Mouse (Mus musculus): Measurements from ENCODE around the gene Pxmp4.

The Pxmp4 gene

GRCm38 (mm10) chr2:154609050-154609767 lies 5.7 kb upstream of the Pxmp4 start:
- no peak for DNase-seq

GRCm38 (mm10) chr2:154606965-154607364 lies 3.5 kb upstream of the Pxmp4 start:
- no peak for DNase-seq

DNA sequence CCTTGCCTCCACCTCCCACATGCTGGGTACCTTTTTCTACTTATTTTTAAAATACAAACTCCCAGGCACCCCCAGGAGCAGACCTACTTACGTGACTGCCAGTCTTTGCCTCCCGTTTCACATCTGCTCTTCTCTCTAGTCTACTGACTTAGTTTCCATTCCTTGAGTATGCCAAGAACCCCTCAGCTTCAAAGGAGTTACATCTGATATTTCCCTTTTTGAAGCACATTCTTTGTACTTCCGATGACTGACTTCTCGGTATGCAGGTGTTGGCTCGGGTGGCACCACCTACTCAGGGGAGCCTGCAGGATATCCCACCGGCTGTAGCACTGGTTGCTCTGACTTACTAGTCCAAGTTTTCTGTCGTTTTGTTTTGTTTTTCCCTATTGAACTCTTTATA lies 648 bp upstream of the Pxmp4 start:
- DNase-seq: no peak

GRCm38 (mm10) chr2:154603007-154603637 lies 386 bp downstream of the Pxmp4 start:
- peak; percentile 60 for DNase-seq

DNA sequence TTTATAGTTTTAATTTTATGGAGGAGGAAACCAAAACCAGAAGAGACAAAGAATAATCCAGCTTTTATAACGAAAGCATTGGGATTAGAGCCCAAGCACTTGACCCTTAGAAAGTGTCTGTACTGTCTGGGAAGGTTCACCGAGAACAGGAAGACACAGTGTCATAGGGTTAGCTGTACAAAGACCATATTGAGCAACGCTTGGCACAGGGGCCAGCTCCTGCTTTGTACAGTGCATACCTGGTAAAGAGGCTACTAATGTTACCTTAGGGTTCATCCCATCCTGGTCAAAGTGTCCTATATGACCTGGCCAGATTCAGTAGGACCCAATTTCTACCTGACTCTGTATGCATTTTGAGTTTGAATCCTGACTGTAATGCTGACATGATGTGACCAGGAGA lies 2.2 kb downstream of the Pxmp4 start:
- peak; percentile 72 for DNase-seq

DNA sequence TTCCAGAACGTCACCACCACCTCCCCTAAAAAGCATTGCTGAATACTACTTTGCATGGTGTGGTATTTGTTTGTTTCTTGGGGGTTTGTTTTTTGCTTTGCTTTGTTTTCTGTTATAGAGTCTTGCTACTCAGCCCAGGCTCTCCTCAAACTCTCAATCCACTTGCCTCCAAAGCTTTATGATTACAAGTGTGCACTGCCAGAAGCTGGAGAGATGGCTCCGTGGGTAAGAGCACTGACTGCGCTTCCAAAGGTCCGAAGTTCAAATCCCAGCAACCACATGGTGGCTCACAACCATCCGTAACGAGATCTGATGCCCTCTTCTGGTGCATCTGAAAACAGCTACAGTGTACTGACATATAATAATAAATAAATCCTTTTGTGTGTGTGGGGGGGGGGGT lies 2.9 kb downstream of the Pxmp4 start:
- no peak for DNase-seq

DNA sequence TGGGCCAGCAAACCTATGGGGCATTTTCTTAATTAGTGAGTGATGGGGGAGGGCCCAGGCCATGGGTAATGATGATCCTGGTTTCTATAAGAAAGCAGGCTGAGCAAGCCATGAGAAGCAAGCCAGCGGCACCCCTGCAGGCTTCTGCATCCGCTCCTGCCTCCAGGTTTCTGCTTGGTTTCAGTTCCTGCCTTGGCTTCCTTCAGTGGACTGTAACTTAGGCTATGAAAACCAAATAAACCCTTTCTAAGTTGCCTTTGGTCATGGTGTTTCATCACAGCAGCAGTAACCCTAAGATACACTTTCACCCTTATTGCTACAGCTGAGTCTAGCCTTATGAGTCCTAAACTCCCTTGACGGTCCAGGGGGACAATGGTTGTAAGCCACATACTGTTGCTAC lies 6.1 kb downstream of the Pxmp4 start:
- no peak for DNase-seq

DNA sequence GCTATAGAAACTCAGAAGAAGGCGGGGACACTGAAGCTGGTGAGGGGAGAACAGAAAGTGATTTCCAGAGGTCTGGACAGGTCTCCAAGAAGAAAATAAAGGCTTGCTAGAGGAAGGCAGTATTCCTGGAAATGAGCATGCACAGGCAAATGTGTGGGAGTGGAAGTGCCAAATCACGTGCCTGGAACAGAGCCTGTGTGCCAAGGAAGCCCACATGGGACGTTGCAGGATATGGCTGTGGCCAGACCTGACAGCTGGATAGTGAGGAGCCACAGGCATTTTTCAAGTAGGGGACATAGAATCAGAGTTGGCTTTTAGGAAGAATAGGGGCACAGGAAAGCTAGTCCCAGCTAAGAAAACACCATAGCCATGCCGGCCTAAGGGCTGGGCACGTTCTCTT lies 7.7 kb downstream of the Pxmp4 start:
- DNase-seq: peak; percentile 29

- no peak for DNase-seq
These were observed 10.5 kb downstream of the Pxmp4 start for GRCm38 (mm10) chr2:154593025-154593424.

DNA sequence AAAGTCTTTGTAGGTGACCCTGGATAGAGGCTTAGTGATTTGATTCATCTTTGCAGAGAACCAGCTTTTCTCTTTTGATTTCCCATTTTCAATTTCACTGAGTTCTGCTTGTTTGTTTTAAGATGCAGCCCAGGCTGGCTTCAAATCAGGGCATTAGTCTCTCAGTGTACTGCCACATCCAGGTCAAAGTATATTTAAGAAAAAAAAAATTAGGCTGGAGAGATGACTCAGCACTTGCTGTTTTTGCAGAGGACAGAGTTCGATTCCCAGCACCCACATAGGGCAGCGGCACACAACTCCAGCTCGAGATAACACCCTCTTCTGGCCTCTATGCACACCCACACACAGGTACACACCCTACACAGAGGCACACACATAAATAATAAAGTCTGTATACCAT lies 12.3 kb downstream of the Pxmp4 start:
- no peak for DNase-seq

DNA sequence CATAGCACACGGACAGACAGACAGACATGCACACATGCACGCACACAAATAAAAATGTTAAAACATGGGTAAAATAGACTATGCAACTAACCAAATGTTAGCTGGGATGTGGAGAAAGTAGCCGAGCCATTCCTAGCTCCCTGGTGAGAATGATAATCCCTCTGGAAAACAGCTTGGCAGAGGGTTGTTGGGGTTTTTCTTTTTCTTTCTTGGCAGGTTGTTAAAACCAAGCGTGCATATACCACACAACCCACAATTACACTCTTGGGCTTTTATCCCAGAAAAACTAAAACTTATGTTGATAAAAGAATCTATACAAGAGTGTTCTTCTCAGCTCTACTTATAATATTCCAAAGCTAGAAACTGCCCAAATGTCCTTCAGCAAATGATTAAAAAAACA lies 14.5 kb downstream of the Pxmp4 start:
- DNase-seq: no peak

- peak; percentile 32 for DNase-seq
These were observed 17.1 kb downstream of the Pxmp4 start for GRCm38 (mm10) chr2:154586405-154586804.

DNA sequence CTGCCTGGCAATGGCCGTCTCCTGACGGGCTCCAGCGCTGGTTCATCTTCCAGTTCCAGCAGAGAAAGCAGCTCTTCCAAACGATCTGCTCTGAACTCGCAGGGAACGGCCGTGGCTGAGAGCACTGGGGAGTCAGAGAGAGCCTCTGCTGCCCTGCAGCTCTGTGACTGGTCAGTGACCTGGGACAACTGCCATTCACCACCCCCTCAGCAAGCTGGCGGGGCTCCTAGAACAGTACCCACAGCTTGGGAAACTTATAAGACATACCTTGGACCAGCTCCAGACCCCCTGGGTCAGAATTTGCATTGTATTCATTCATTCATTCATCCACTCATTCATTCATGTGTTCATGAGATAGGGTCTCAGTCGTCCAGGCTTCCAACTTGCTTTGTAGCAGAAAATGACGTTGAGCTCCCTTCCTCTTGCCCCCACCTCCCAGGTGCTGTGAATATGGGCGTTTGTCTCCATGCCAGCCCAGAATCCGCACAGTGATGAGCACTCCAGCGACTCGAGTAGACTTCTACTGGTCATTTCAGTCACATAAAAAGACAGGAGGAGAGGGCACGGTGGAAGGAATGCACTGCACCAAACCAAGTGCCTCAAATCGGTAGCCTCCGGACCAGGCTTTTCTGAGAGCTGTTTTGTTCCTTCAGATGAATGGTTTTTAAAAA lies 18.4 kb downstream of the Pxmp4 start:
- DNase-seq: peak; percentile 18

- no peak for DNase-seq
These were observed 19.3 kb downstream of the Pxmp4 start for GRCm38 (mm10) chr2:154583906-154584872.

DNA sequence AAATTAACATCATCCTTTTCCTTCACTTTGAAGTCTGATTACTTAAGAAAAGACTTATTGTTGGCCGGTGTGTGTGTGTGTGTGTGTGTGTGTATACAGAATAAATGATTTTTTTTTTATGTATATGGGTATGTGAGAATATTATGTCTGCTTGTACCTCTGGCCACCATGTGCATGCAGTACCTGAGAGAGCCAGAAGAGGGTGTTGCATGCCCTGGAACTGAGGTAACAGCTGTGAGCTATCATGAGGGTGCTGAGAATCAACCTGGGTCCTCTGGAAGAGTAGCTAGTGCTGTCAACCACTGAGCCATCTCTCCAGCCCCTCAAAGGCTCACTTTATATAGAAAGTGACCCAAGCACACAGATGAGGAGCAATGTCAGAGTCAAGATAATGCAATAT lies 22.1 kb downstream of the Pxmp4 start:
- DNase-seq: no peak

DNA sequence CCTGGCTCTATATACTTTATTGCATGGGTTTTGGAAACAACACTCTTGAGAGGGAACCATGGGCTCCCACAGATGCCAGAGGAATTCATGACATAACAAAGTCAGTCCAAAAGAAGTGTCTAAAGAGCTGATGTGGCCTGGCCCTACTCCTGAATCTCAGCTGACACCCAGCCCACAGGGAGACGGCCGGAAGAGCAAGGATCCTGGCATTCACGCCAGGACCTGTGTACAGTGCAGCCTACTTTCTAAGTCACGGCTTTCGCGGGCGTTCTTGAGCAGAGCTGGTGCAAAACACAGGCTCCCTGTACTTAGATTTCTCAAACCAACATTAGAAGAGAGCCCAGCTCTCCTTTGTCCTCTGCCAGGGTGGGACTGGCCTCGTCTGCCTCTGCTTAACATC lies 22.9 kb downstream of the Pxmp4 start:
- no peak for DNase-seq

DNA sequence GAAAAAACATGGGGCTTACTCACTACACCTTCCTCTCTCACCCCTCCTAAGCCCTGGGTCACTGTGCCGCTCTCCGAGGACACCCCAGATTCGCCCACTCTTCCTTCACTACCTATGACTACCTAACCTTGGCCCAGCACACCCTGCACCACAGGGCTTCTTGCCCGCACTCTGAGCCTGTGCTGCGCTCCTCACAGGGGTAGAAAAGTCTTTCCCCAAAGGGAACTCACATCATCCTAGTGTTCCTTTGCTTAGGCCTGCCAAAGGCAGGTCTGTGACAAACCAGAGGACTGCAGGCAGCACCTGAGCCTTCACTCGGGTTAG lies 25.8 kb downstream of the Pxmp4 start:
- DNase-seq: no peak

GRCm38 (mm10) chr2:154576876-154577743 lies 26.4 kb downstream of the Pxmp4 start:
- no peak for DNase-seq

DNA sequence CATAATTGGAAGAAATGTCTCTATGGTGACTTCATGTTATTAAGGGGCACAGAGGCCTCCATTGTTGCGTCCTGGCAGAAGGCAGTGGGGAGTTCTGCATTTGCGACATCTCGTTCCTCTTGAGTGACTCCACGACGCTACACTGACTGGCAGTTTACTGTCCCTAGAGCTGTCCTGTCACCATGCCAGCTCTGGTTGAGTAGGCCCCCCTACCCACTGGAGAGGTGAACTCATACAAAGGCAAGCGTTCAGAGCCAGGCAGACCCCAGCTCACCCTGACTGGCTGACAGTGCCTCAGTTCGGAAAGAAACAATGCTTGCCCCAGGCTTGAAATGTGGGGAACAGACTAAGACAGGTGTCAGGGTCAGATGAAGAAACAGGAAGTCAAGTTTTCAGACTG lies 29.2 kb downstream of the Pxmp4 start:
- no peak for DNase-seq

DNA sequence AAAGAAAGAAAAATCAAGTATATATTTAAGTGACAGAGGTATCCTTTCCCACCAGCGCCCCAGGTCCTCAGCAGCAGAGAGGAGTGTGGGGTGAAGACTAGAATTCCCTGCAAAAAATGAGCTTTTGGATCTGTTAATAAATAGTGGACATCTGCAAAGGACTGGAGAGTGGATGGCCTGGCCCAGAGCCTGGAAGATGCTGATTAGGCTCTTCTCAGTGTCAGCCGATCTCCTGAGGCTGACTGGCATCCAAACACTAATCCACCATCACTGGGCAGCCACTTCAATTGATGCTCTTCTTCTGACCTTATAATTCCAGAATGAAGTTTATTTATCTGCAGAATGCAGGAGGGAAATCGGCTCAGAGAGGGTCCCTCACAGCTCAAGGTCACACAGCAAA lies 30.5 kb downstream of the Pxmp4 start:
- DNase-seq: no peak

DNA sequence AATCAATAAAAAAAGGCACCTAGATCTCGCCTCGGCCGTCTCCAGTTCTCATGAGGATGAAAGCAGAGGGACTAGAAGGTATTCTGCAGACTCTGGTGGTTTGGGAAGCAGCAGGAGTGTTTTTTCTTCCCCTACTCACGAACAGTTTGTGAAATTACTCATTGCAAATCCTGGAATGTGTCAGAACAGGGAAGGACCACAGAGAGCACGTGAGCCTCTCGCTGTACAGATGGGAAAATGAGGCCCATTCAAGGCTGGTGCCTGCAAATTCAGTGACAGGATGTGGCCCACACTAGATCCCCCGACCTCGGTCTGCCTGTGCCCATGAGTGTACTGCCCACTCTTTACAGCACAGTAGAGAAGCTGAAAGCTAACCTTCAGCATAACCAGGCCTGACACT lies 31.5 kb downstream of the Pxmp4 start:
- DNase-seq: no peak

DNA sequence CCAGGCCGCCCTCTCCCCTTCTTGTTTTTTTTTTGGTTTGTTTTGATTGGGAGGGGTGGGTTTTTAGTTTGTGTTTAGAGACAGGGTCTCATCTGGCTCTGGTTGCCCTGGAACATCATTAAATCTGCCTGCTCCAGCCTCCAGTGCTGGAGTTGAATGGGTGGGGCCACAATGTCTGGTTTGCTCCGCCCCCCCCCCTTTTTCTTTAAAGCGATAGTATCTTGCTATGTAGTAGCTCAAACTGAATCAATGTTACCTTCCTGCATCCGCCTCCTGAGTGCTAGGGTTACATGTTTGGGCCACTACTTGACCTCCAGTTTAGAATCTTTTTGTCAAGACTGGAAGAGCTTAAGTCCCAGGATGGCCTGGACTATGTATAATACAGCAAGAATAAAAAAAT lies 32.2 kb downstream of the Pxmp4 start:
- no peak for DNase-seq

Data from kidney, postnatal 14 days (tissue).